Mouse (Mus musculus) midbrain, embryonic 16.5 days (tissue): ENCODE measurements at regions not wholly inside any gene's neighbourhood (a gene's known extent, or its start where the extent isn't known, plus 50 kb on each side); places are given as distances from the start of the nearest gene placed in this dataset.

Experiments
- ATAC-seq: fragments of 200-750 bp; cut with Nextera tagmentation; 2 replicates; pipeline ENCODE4 v1.8.0; 2017; ENCODE audit warnings: moderate TSS enrichment
- H3K27ac ChIP-seq: fragments of 300-500 bp; sonication (generic); 2 replicates; pipeline ENCODE4 v1.5.1; 2014; ENCODE audit warnings: mild to moderate bottlenecking, low read length, mixed read lengths
- H3K27me3 ChIP-seq: fragments of 300-500 bp; sonication (generic); 2 replicates; pipeline ENCODE4 v1.6.1; 2014; ENCODE audit warnings: low read depth, low read length, mixed read lengths; ENCODE audit not compliant: control insufficient read depth, insufficient read depth
- H3K36me3 ChIP-seq: fragments of 300-500 bp; sonication (generic); 2 replicates; pipeline ENCODE4 v1.6.1; 2014; ENCODE audit warnings: mild to moderate bottlenecking, low read length, moderate library complexity, mixed read lengths; ENCODE audit not compliant: control insufficient read depth, insufficient read depth
- H3K4me1 ChIP-seq: fragments of 300-500 bp; sonication (generic); 2 replicates; pipeline ENCODE4 v1.6.1; 2014; ENCODE audit warnings: mild to moderate bottlenecking, low read length, mixed read lengths; ENCODE audit not compliant: control insufficient read depth, insufficient read depth
- H3K4me2 ChIP-seq: fragments of 300-500 bp; sonication (generic); 2 replicates; pipeline ENCODE4 v1.6.1; 2014; ENCODE audit warnings: mild to moderate bottlenecking, low read length, mixed read lengths
- H3K4me3 ChIP-seq: fragments of 300-500 bp; sonication (generic); 2 replicates; pipeline ENCODE4 v1.5.1; 2014; ENCODE audit warnings: low read depth, mild to moderate bottlenecking, low read length, moderate library complexity, mixed read lengths
- H3K9ac ChIP-seq: fragments of 300-500 bp; sonication (generic); 2 replicates; pipeline ENCODE4 v1.6.1; 2014; ENCODE audit warnings: low read depth, low read length, mixed read lengths
- H3K9me3 ChIP-seq: fragments of 300-500 bp; sonication (generic); replicated peaks from 2 replicates; pipeline ENCODE4 v1.6.1; 2014; ENCODE audit warnings: mild to moderate bottlenecking, low read length, mixed read lengths; ENCODE audit not compliant: control insufficient read depth, poor library complexity, severe bottlenecking
- WGBS: fragments of 180-500 bp; shearing (Covaris S2); extraction: QIAGEN DNeasy Blood & Tissue Kit; methylation state at CpG from one replicate; pipeline ENCODE4 v1.1.7; 2014; 5-methylcytosine and 5-hydroxymethylcytosine counted together

- no peaks in the 10 kb centered on the region for H3K4me1 ChIP-seq
- ATAC-seq = no peak
Measured at GRCm38 (mm10) chr4:31584171-31584570, 379.7 kb upstream of the Map3k7 start.

GRCm38 (mm10) chr4:31594089-31594488, 369.8 kb upstream of the Map3k7 start:
- Histone ChIP-seq H3K27me3 (no peaks in the 10 kb centered on the region), H3K4me1 (no peaks in the 10 kb centered on the region), H3K9me3 (no peaks in the 10 kb centered on the region), H3K9ac (no peak overlapping the region), H3K36me3 (no peaks in the 10 kb centered on the region), H3K27ac (no peak overlapping the region), H3K4me2 (no peak overlapping the region), H3K4me3 (no peak overlapping the region)
- no peak for ATAC-seq
- 93% methylated on average over 1 of the region's 1 CpGs for WGBS

More at GRCm38 (mm10) chr4:31584171-31584570, 379.7 kb upstream of the Map3k7 start:
- no peak overlapping the region for H3K4me2 ChIP-seq
- H3K27ac ChIP-seq = no peak overlapping the region
- H3K36me3 ChIP-seq = no peaks in the 10 kb centered on the region
- WGBS = 90% methylated on average over 3 of the region's 3 CpGs
- H3K4me3 ChIP-seq = no peak overlapping the region
- no peak overlapping the region for H3K9ac ChIP-seq
- H3K9me3 ChIP-seq = no peaks in the 10 kb centered on the region
- H3K27me3 ChIP-seq = no peaks in the 10 kb centered on the region

- no peaks in the 10 kb centered on the region for H3K27me3 ChIP-seq
- no peak overlapping the region for H3K9ac ChIP-seq
- H3K27ac ChIP-seq = no peak overlapping the region
- H3K4me1 ChIP-seq = no peaks in the 10 kb centered on the region
- no peak overlapping the region for H3K4me3 ChIP-seq
- no peaks in the 10 kb centered on the region for H3K9me3 ChIP-seq
- no peaks in the 10 kb centered on the region for H3K36me3 ChIP-seq
- no peak overlapping the region for H3K4me2 ChIP-seq
- ATAC-seq = no peak
- 44% methylated on average over 8 of the region's 8 CpGs for WGBS
Measured at GRCm38 (mm10) chr4:31601536-31601935, 362.4 kb upstream of the Map3k7 start.

GRCm38 (mm10) chr4:31603776-31604175, 360.1 kb upstream of the Map3k7 start:
- Histone ChIP-seq H3K27me3 (no peaks in the 10 kb centered on the region), H3K4me3 (no peak overlapping the region), H3K4me1 (no peaks in the 10 kb centered on the region), H3K4me2 (no peak overlapping the region), H3K36me3 (no peaks in the 10 kb centered on the region), H3K9ac (no peak overlapping the region), H3K9me3 (no peaks in the 10 kb centered on the region), H3K27ac (no peak overlapping the region)
- no peak for ATAC-seq
- WGBS = 91% methylated on average over 2 of the region's 2 CpGs

GRCm38 (mm10) chr4:31608811-31609210, 355.1 kb upstream of the Map3k7 start:
- no peaks in the 10 kb centered on the region for H3K36me3 ChIP-seq
- H3K9ac ChIP-seq = no peak overlapping the region
- H3K4me2 ChIP-seq = no peak overlapping the region
- peaks cover 6% of the 10 kb centered on the region; the same call in 1 of the 2 replicates for H3K4me1 ChIP-seq
- no peaks in the 10 kb centered on the region for H3K9me3 ChIP-seq
- WGBS = 88% methylated on average over 8 of the region's 8 CpGs
- ATAC-seq = no peak
- H3K27me3 ChIP-seq = 0 out of 2 replicates have a peak, but pooled peaks cover 2% of the 10 kb centered on the region
- H3K4me3 ChIP-seq = no peak overlapping the region
- H3K27ac ChIP-seq = no peak overlapping the region

- ATAC-seq = no peak
- WGBS = 89% methylated on average over 6 of the region's 6 CpGs
- no peak overlapping the region for H3K9ac ChIP-seq
- H3K27ac ChIP-seq = no peak overlapping the region
- peaks cover 6% of the 10 kb centered on the region; the same call in 1 of the 2 replicates for H3K4me1 ChIP-seq
- H3K27me3 ChIP-seq = 0 out of 2 replicates have a peak, but pooled peaks cover 2% of the 10 kb centered on the region
- no peaks in the 10 kb centered on the region for H3K9me3 ChIP-seq
- no peak overlapping the region for H3K4me3 ChIP-seq
- no peaks in the 10 kb centered on the region for H3K36me3 ChIP-seq
- no peak overlapping the region for H3K4me2 ChIP-seq
Measured at GRCm38 (mm10) chr4:31609559-31609958, 354.3 kb upstream of the Map3k7 start.

GRCm38 (mm10) chr4:31612147-31612824, 351.6 kb upstream of the Map3k7 start:
- H3K4me3 ChIP-seq = no peak overlapping the region
- no peaks in the 10 kb centered on the region for H3K9me3 ChIP-seq
- WGBS = 9% methylated on average over 8 of the region's 8 CpGs
- peak; percentile 86 for ATAC-seq
- H3K27ac ChIP-seq = no peak overlapping the region
- no peak overlapping the region for H3K9ac ChIP-seq
- H3K36me3 ChIP-seq = no peaks in the 10 kb centered on the region
- 0 out of 2 replicates have a peak, but pooled peaks cover 2% of the 10 kb centered on the region for H3K27me3 ChIP-seq
- H3K4me2 ChIP-seq = no peak overlapping the region
- peaks cover 6% of the 10 kb centered on the region; the same call in 1 of the 2 replicates for H3K4me1 ChIP-seq

GRCm38 (mm10) chr4:31612825-31613514, 350.9 kb upstream of the Map3k7 start:
- ATAC-seq = peak; percentile 76; the same call in 1 of the 2 replicates
- H3K27ac ChIP-seq = no peak overlapping the region

GRCm38 (mm10) chr4:31617572-31617971, 346.3 kb upstream of the Map3k7 start:
- Histone ChIP-seq H3K9ac (no peak overlapping the region), H3K36me3 (no peaks in the 10 kb centered on the region), H3K4me3 (no peak overlapping the region), H3K27me3 (0 out of 2 replicates have a peak, but pooled peaks cover 2% of the 10 kb centered on the region), H3K9me3 (no peaks in the 10 kb centered on the region), H3K4me1 (peaks cover 9% of the 10 kb centered on the region), H3K27ac (no peak overlapping the region; the same call in 1 of the 2 replicates), H3K4me2 (peak overlapping the region; percentile 14; the same call in 1 of the 2 replicates)
- WGBS = 30% methylated on average over 7 of the region's 7 CpGs
- peak; percentile 23; the same call in 1 of the 2 replicates for ATAC-seq

More at GRCm38 (mm10) chr4:31612825-31613514, 350.9 kb upstream of the Map3k7 start:
- H3K4me1 ChIP-seq = peaks cover 9% of the 10 kb centered on the region
- H3K9me3 ChIP-seq = no peaks in the 10 kb centered on the region
- no peak overlapping the region for H3K4me2 ChIP-seq
- no peak overlapping the region for H3K9ac ChIP-seq
- H3K4me3 ChIP-seq = no peak overlapping the region
- 0 out of 2 replicates have a peak, but pooled peaks cover 2% of the 10 kb centered on the region for H3K27me3 ChIP-seq
- no peaks in the 10 kb centered on the region for H3K36me3 ChIP-seq
- WGBS = 47% methylated on average over 9 of the region's 9 CpGs
